Mouse (Mus musculus) forebrain, embryonic 10.5 days (tissue): Measurements from ENCODE around the gene Ndfip2. TPM values are rescaled to one million over a fixed set of nuclear protein-coding genes. Genes with fewer than 3 reads are reported as not detected.

Experiments
- DNase-seq: peaks from one replicate; pipeline ENCODE4 v3.0.0-alpha.2; 2017; ENCODE audit warnings: low spot score; ENCODE audit errors: extremely low spot score
- H3K27ac ChIP-seq: fragments of 300-500 bp; sonication (generic); 2 replicates; pipeline ENCODE4 v1.5.1; 2016; ENCODE audit warnings: mild to moderate bottlenecking
- H3K27me3 ChIP-seq: fragments of 300-500 bp; sonication (generic); 2 replicates; pipeline ENCODE4 v1.6.1; 2016; ENCODE audit warnings: mild to moderate bottlenecking; ENCODE audit not compliant: poor library complexity, severe bottlenecking
- H3K36me3 ChIP-seq: fragments of 300-500 bp; sonication (generic); replicated peaks from 2 replicates; pipeline ENCODE4 v1.6.1; 2016; ENCODE audit warnings: mild to moderate bottlenecking, moderate library complexity
- H3K4me1 ChIP-seq: fragments of 300-500 bp; sonication (generic); 2 replicates; pipeline ENCODE4 v1.6.1; 2016
- H3K4me3 ChIP-seq: fragments of 300-500 bp; sonication (generic); 2 replicates; pipeline ENCODE4 v1.5.1; 2016; ENCODE audit warnings: mild to moderate bottlenecking, moderate library complexity
- H3K9me3 ChIP-seq: fragments of 300-500 bp; sonication (generic); 2 replicates; pipeline ENCODE4 v1.6.1; 2016; ENCODE audit warnings: mild to moderate bottlenecking, moderate library complexity
- WGBS: fragments of 180-500 bp; shearing (Covaris S2); methylation state at CpG from one replicate; pipeline ENCODE4 v1.1.7; 2016; 5-methylcytosine and 5-hydroxymethylcytosine counted together
- polyA plus RNA-seq: library from polyadenylated mRNA; unstranded; fragments of >200 nt; fragmentation: Nextera tagmentation; extraction: Ambion mirVana; gene quantifications from 2 replicates; pipeline ENCODE4 v1.2.1, GENCODE M21; 2016

The Ndfip2 gene
- polyA plus RNA-seq, 1 experiment from 2014 or later, result 39.0 TPM

DNA sequence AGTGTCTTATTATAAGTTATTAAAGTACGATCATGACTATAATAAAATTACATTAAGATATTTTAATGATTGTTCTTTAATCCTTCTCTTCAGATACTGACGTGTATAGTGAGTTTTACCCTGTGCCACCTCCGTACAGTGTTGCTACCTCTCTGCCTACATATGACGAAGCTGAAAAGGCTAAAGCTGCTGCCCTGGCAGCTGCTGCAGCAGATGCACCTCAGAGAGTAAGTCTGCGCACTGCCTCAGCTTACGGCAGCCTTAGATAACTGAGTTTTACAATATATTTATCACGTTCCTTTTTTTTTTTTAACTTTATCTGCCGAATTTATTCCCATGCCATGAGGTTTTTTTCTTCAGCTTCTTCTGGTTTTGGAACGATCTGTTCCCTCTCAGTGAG, 33.8 kb downstream of the Ndfip2 start:
- Histone ChIP-seq H3K36me3 (peaks cover 29% of the 10 kb centered on the region), H3K9me3 (no peaks in the 10 kb centered on the region), H3K27me3 (peaks cover 1% of the 10 kb centered on the region; the same call in 1 of the 2 replicates), H3K4me3 (no peak overlapping the region), H3K27ac (no peak overlapping the region), H3K4me1 (no peaks in the 10 kb centered on the region)
- WGBS, result 93% methylated on average over 9 of the region's 9 CpGs
- no peak for DNase-seq

DNA sequence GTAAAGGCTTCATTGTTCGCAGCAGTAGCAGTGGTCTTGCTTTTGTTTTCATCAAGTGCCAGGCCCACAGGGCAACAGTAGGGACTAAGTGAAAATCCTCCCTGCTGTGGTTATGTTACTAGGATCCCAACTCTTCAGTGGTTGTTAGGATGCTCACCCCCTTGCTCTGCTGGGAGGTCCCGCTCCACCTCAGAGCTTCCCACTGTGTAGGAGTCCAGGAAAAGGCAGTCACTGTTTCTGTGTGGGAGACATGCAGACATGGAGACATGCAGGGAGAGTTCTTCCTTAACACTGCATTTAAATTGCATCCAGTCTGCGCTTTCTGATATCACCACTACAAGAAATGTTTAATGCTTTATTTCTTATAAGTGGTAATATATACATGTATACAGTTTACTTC, 35.4 kb downstream of the Ndfip2 start:
- no peak for DNase-seq
- Histone ChIP-seq H3K4me1 (no peaks in the 10 kb centered on the region), H3K27me3 (peaks cover 16% of the 10 kb centered on the region; the same call in 1 of the 2 replicates), H3K4me3 (no peak overlapping the region), H3K9me3 (no peaks in the 10 kb centered on the region), H3K27ac (no peak overlapping the region), H3K36me3 (peaks cover 24% of the 10 kb centered on the region)
- WGBS, result 86% methylated on average over 3 of the region's 3 CpGs

DNA sequence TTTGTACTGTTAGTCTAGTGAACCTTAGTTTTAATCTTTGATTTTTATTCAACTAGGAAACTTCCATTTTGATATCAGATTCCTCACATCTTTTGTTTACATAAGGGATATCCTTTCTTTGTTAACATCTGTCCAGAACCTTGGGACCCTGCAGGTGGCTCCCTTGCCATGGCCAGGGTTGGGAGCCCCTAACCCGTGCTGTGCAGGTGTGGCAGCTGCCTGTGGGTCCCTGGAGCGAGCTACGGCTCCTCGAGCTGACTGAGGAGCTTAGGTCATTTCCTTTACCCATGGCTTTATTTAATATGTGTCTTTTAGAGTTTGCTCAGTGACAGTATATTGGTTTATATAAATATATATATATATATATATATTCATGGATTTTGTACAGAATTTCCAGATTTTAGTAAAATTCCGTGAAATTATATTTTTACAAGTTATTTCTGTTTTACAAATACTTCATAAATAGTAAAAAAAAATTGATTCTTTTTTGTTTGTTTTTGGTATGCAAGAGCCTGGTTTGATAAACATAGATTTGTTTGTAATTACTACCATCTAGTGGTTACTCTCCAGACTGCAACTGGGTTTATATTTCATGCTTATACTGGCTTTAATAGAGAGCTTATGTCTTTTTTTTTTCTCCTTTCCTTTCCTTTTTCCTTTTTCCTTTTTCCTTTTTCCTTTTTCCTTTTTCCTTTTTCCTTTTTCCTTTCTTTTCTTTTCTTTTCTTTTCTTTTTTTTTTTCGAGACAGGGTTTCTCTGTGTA, 37.6 kb downstream of the Ndfip2 start:
- H3K4me1 ChIP-seq, result no peaks in the 10 kb centered on the region
- 64% methylated on average over 6 of the region's 6 CpGs for WGBS
- no peak for DNase-seq

DNA sequence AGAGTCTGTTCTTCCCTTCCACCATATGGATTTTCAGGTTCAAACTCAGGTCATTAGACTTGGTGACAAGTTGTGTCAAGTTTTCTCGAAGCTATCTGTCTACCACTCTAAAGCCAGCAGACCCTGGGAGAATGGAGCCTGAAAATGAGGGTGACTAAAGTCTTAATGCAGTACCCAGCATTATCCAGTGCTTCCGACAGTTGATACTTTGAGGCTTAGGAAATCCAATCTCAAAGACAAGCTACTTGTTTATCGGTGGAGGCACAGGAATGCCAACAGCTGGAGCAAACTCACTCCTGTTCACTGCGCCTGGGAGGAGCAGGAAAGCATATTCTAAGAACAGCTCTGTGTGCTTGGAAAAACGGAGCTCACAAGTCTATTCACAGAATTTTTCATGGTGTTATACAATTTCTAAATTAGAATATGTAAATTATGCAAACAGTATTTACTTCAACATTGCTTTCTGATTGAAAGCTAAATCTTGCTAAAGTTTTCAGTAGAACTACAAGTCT, 41.4 kb downstream of the Ndfip2 start:
- H3K27me3 ChIP-seq, result peaks cover 66% of the 10 kb centered on the region
- H3K4me1 ChIP-seq, result no peaks in the 10 kb centered on the region
- no peak overlapping the region for H3K27ac ChIP-seq
- H3K36me3 ChIP-seq, result peaks cover 9% of the 10 kb centered on the region; the same call in 1 of the 2 replicates
- DNase-seq, result no peak
- no peak overlapping the region for H3K4me3 ChIP-seq
- no peaks in the 10 kb centered on the region for H3K9me3 ChIP-seq
- WGBS, result 82% methylated on average over 5 of the region's 5 CpGs

More for the DNA sequence above, 37.6 kb downstream of the Ndfip2 start:
- Histone ChIP-seq H3K36me3 (peaks cover 26% of the 10 kb centered on the region), H3K4me3 (no peak overlapping the region), H3K27ac (no peak overlapping the region), H3K27me3 (peaks cover 39% of the 10 kb centered on the region), H3K9me3 (no peaks in the 10 kb centered on the region)

DNA sequence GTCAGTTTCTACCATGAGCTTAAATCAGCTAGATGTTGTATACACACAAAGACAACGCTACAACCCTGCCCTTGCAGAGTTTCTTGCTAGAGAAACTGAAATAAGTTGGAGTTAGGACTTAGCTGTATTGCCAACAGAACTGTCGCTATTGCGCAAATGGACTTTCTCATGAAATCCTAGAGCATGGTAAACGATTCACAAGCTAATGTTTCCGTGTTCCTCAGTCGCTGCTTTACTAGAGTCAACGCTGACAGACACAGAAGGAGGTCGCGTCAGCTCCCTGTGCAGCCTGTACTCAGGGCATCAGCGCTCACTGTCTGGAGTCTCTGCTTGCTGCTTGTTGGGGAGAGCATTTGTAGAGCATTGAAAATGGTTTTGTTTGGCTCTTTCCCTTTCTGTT, 42.2 kb downstream of the Ndfip2 start:
- Histone ChIP-seq H3K27ac (no peak overlapping the region), H3K4me1 (no peaks in the 10 kb centered on the region), H3K9me3 (no peaks in the 10 kb centered on the region), H3K4me3 (no peak overlapping the region), H3K27me3 (peaks cover 73% of the 10 kb centered on the region), H3K36me3 (peaks cover 9% of the 10 kb centered on the region)
- DNase-seq, result no peak
- WGBS, result 86% methylated on average over 10 of the region's 10 CpGs

DNA sequence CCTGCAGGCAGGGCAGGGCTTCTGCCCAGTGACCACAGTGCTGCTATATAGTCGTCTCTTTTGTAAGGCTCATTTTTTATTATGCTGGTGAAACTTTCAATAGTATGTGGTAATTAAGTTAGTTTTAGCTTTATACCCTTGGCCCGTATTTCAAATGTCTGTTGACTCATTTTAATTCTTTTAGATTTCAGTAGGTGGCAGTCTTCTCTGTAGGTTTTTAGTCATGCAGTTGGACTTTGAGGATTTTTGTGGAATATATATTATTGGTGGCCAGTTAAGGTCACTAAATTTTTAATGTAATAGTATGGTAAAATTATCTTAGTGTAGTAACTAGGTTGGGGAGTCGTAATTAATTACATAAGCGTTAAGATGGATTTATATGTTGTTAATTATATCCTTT, 44.3 kb downstream of the Ndfip2 start:
- no peaks in the 10 kb centered on the region for H3K9me3 ChIP-seq
- no peak for DNase-seq
- H3K27ac ChIP-seq, result no peak overlapping the region
- peaks cover 74% of the 10 kb centered on the region for H3K27me3 ChIP-seq
- no peaks in the 10 kb centered on the region for H3K4me1 ChIP-seq
- H3K4me3 ChIP-seq, result no peak overlapping the region
- 80% methylated on average over 4 of the region's 4 CpGs for WGBS
- H3K36me3 ChIP-seq, result peaks cover 5% of the 10 kb centered on the region

DNA sequence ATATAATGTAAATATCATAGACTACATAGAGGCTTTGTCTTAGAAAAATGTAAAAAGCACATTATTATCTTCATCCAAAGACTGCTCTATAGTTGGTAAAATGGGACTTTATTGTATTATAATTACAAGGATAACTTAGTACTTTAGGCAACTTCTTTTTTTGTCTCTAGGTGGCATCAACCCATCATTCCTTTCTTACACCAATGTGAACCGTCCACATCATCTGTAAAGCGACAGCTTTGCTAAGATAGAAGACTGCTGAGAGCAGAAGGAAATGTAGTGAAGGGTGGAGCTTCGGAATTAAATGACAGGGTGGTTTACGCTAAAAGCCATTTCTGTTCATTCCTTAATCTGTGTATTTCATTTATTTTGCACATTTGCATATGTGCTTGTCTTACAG, 49.3 kb downstream of the Ndfip2 start:
- no peak for DNase-seq
- H3K4me1 ChIP-seq, result no peaks in the 10 kb centered on the region

DNA sequence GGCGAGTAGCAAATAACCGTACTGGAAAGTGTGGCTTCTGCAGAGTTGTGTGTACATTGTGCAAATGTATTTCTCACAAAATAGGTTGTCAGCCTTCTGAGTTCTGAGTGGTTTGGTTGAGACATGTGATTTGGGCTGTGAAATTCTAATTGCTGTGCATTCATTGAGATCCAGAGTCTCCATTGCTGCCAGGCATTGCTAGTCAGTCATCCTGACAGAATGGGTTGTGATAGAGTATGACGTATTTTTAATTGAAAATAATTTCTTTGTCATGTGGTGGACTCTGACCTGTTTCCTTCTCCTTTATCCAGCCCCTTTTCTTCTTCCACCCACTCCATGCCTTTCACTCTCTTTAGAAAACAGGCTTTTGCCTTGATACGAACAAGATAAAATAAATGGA, 54.0 kb downstream of the Ndfip2 start:
- Histone ChIP-seq H3K9me3 (no peaks in the 10 kb centered on the region), H3K36me3 (no peaks in the 10 kb centered on the region), H3K4me1 (0 out of 2 replicates have a peak, but pooled peaks cover 7% of the 10 kb centered on the region), H3K4me3 (no peak overlapping the region), H3K27me3 (no peaks in the 10 kb centered on the region), H3K27ac (no peak overlapping the region)
- no peak for DNase-seq
- WGBS, result 90% methylated on average over 4 of the region's 4 CpGs

More for the DNA sequence above, 49.3 kb downstream of the Ndfip2 start:
- no peak overlapping the region for H3K27ac ChIP-seq
- no peak overlapping the region for H3K4me3 ChIP-seq
- WGBS, result 92% methylated on average over 4 of the region's 4 CpGs
- H3K9me3 ChIP-seq, result no peaks in the 10 kb centered on the region
- H3K27me3 ChIP-seq, result peaks cover 36% of the 10 kb centered on the region
- no peaks in the 10 kb centered on the region; the same call in none of the 2 replicates for H3K36me3 ChIP-seq

DNA sequence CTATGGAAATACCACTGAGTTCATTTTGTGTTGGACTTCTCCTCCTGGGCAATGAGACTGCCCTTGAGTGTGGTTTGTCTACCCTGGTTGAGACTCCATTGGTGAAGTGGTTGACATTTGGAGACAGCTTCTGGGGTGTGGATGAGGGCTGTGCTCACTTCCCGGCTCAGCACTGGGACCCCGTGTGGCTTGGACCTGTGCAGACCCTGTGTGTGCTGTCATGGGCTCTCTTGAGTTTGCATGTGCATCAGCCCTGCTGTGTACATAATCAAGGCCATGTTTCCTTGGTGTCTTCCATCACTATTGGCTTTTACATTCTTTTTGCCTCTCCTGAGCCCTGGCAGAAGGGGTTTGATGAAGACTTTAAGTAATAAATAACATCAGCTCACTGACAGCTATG, 54.6 kb downstream of the Ndfip2 start:
- H3K4me1 ChIP-seq, result 0 out of 2 replicates have a peak, but pooled peaks cover 7% of the 10 kb centered on the region
- no peak overlapping the region for H3K27ac ChIP-seq
- no peak for DNase-seq
- H3K4me3 ChIP-seq, result no peak overlapping the region
- no peaks in the 10 kb centered on the region for H3K27me3 ChIP-seq
- H3K9me3 ChIP-seq, result no peaks in the 10 kb centered on the region
- whole genome bisulfite sequencing, result 82% methylated on average over 2 of the region's 2 CpGs
- H3K36me3 ChIP-seq, result no peaks in the 10 kb centered on the region

DNA sequence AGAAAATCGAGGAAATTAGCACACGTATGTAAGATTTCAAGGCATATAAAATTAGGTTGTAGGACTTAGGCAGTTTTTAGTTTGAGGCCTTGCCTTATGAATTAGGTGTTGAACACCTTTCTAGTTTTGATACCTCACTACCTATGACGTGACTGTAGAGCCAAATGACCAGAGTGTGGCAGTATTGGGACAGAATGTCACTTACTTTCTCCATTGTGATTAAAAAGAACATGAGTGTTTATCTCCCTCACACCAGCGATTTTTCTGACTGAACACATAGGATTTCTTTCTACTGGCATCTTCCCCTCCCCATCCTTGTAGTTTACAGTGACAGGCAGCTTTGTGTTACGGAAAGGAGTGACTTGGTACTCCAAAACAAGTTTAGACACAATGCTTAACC, 55.5 kb downstream of the Ndfip2 start:
- H3K27ac ChIP-seq, result no peak overlapping the region
- H3K4me3 ChIP-seq, result no peak overlapping the region
- no peaks in the 10 kb centered on the region for H3K9me3 ChIP-seq
- H3K4me1 ChIP-seq, result 0 out of 2 replicates have a peak, but pooled peaks cover 7% of the 10 kb centered on the region
- 57% methylated on average over 5 of the region's 5 CpGs for WGBS
- DNase-seq, result no peak
- no peaks in the 10 kb centered on the region for H3K27me3 ChIP-seq
- H3K36me3 ChIP-seq, result no peaks in the 10 kb centered on the region

DNA sequence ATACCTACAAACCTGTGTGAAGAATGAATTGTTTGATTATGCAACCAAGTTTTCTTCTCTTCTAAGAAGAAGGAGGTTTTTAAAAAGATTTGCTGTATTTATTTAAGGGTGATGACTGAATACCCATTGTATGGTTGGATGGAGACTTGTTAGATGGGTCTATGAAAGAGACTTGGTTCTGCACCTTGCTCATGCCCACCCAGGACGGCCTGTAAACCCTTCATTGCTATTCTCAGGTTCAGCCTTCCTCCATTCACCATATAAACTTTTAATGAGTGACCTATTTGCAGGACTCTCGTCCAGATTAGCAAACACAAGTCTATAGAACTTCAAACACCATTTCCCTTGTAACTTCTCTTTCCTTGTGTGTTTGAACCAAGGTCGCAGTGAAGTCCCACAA, 63.3 kb downstream of the Ndfip2 start:
- no peaks in the 10 kb centered on the region for H3K4me1 ChIP-seq
- no peak overlapping the region for H3K4me3 ChIP-seq
- H3K36me3 ChIP-seq, result no peaks in the 10 kb centered on the region
- H3K9me3 ChIP-seq, result no peaks in the 10 kb centered on the region
- no peak overlapping the region for H3K27ac ChIP-seq
- no peaks in the 10 kb centered on the region for H3K27me3 ChIP-seq
- WGBS, result 85% methylated on average over 3 of the region's 3 CpGs
- DNase-seq, result no peak

DNA sequence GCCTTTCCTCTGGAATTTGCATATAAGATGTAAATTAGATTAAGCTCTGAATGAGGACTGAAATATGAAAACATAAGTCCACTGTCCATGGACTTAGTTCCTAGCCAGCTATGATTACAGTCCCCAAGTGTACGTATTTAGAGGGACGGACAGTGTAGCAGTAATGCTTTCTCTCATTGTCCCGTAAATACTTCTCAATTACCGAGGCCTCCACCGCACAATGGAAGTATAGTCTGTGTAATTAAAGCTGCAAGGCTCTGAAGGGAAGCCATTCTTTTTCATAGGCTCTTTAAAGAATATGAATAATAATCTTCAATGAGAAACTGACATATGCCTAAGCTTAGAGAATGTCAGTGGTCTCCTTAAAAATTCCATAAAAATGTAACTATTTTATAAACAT, 64.5 kb downstream of the Ndfip2 start:
- Histone ChIP-seq H3K4me1 (no peaks in the 10 kb centered on the region), H3K9me3 (no peaks in the 10 kb centered on the region), H3K27me3 (no peaks in the 10 kb centered on the region), H3K27ac (no peak overlapping the region), H3K4me3 (no peak overlapping the region), H3K36me3 (no peaks in the 10 kb centered on the region)
- 81% methylated on average over 5 of the region's 5 CpGs for WGBS
- no peak for DNase-seq

DNA sequence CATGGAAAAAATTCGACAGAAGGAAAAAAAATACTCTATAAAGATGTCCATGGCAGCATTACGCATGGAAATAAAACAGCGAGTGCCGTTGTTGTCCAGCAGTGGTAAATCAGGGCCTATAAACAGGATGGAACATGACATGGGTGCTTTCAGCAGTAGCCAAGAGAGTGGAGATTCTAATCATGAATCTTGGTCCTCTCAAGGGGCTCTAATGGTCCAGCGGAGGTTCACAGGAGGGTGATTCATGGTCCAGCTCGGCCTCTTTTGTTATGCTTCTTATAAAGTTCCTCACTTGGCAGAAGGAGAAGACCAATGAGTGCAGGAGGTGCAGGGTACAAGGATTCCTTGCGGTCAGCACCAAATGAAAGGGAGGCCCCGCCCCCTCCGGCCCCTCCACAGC, 65.1 kb downstream of the Ndfip2 start:
- Histone ChIP-seq H3K4me1 (peaks cover 5% of the 10 kb centered on the region), H3K27ac (no peak overlapping the region), H3K4me3 (no peak overlapping the region), H3K9me3 (no peaks in the 10 kb centered on the region), H3K27me3 (no peaks in the 10 kb centered on the region; the same call in 1 of the 2 replicates), H3K36me3 (no peaks in the 10 kb centered on the region)
- WGBS, result 84% methylated on average over 9 of the region's 9 CpGs
- no peak for DNase-seq
